8 mouse cellular contexts compared by ENCODE assay signal in genomic region chr2:35677855-35678254, GRCm38 (mm10).
A peak's percentile ranks its signal among the peaks of the same experiment; 100 is the strongest.
DNase-seq lines count a peak whose midpoint lies in the region; ATAC-seq and TF ChIP-seq lines count a peak whose summit lies in the region.

No protein-coding gene starts in this region.

- H3K4me2 ChIP-seq in embryonic facial prominence, embryonic 11.5 days (ENCODE audit: low read depth, low read length) = no peak overlapping the region
- no peak overlapping the region for H3K4me2 ChIP-seq in hindbrain, embryonic 14.5 days (replicated peaks)
- no peak overlapping the region for H3K4me2 ChIP-seq in midbrain, postnatal 0 days (ENCODE audit: low read depth, low read length, poor library complexity, severe bottlenecking)

- H3K36me3 ChIP-seq in embryonic facial prominence, embryonic 11.5 days (replicated peaks; ENCODE audit: control insufficient read depth, insufficient read depth, low read depth, low read length) = no peaks in the 10 kb centered on the region
- H3K36me3 ChIP-seq in hindbrain, embryonic 14.5 days (replicated peaks; ENCODE audit: control insufficient read depth, insufficient read depth) = no peaks in the 10 kb centered on the region
- no peaks in the 10 kb centered on the region for H3K36me3 ChIP-seq in midbrain, postnatal 0 days (ENCODE audit: insufficient read depth, low read length)

- TF ChIP-seq CTCF in midbrain, postnatal 0 days (IDR thresholded peaks at IDR 0.05) = no peak

- peak overlapping the region; percentile 70 for H3K27ac ChIP-seq in embryonic facial prominence, embryonic 11.5 days (replicated peaks; ENCODE audit: low read depth, low read length)
- peak overlapping the region; percentile 75 for H3K27ac ChIP-seq in hindbrain, embryonic 14.5 days
- peak overlapping the region; percentile 83 for H3K27ac ChIP-seq in midbrain, postnatal 0 days (ENCODE audit: low read depth, low read length)

- no peak overlapping the region for H3K9ac ChIP-seq in embryonic facial prominence, embryonic 11.5 days (replicated peaks; ENCODE audit: low read length)
- peak overlapping the region; percentile 28; the same call in 1 of the 2 replicates for H3K9ac ChIP-seq in hindbrain, embryonic 14.5 days
- peak overlapping the region; percentile 33; the same call in 1 of the 2 replicates for H3K9ac ChIP-seq in midbrain, postnatal 0 days (replicated peaks; ENCODE audit: low read length, poor library complexity, severe bottlenecking)

- peaks cover 38% of the 10 kb centered on the region for H3K4me1 ChIP-seq in embryonic facial prominence, embryonic 11.5 days (ENCODE audit: control insufficient read depth, insufficient read depth, low read length)
- H3K4me1 ChIP-seq in hindbrain, embryonic 14.5 days (replicated peaks; ENCODE audit: control insufficient read depth, insufficient read depth, low read length) = peaks cover 72% of the 10 kb centered on the region
- H3K4me1 ChIP-seq in midbrain, postnatal 0 days (ENCODE audit: insufficient read depth, low read length) = peaks cover 39% of the 10 kb centered on the region

- no peaks in the 10 kb centered on the region for H3K27me3 ChIP-seq in embryonic facial prominence, embryonic 11.5 days (ENCODE audit: control insufficient read depth, insufficient read depth, low read length)
- no peaks in the 10 kb centered on the region for H3K27me3 ChIP-seq in hindbrain, embryonic 14.5 days (ENCODE audit: control insufficient read depth, insufficient read depth, low read length)
- no peaks in the 10 kb centered on the region for H3K27me3 ChIP-seq in midbrain, postnatal 0 days (ENCODE audit: insufficient read depth, low read length)

- DNase-seq in gastrocnemius, postnatal 10 days = peak; percentile 45
- no peak for DNase-seq in gastrocnemius, adult 18-20 months (ENCODE audit: low spot score)
- peak; percentile 44 for DNase-seq in MN1 (ENCODE audit: low spot score)
- DNase-seq in embryonic facial prominence, embryonic 11.5 days (ENCODE audit: low spot score) = peak; percentile 43
- peak; percentile 60 for DNase-seq in hindbrain, embryonic 14.5 days (ENCODE audit: low spot score)
- DNase-seq in midbrain, postnatal 0 days (ENCODE audit: low spot score) = peak; percentile 87
- DNase-seq in spleen, adult 12 weeks (ENCODE audit: low spot score) = no peak
- no peak for DNase-seq in thymus, postnatal 10 days (ENCODE audit: low spot score in 2 of 2)

- no peak overlapping the region for H3K4me3 ChIP-seq in embryonic facial prominence, embryonic 11.5 days (ENCODE audit: low read depth, low read length)
- no peak overlapping the region for H3K4me3 ChIP-seq in hindbrain, embryonic 14.5 days (replicated peaks; ENCODE audit: low read length)
- no peak overlapping the region for H3K4me3 ChIP-seq in midbrain, postnatal 0 days (ENCODE audit: low read depth, low read length)

- H3K9me3 ChIP-seq in embryonic facial prominence, embryonic 11.5 days (replicated peaks; ENCODE audit: control insufficient read depth, low read length) = no peaks in the 10 kb centered on the region
- H3K9me3 ChIP-seq in hindbrain, embryonic 14.5 days (ENCODE audit: control insufficient read depth, low read length) = no peaks in the 10 kb centered on the region
- H3K9me3 ChIP-seq in midbrain, postnatal 0 days (ENCODE audit: low read length) = no peaks in the 10 kb centered on the region

- 17% methylated on average over 8 of the region's 8 CpGs for WGBS in embryonic facial prominence, embryonic 11.5 days
- WGBS in hindbrain, embryonic 14.5 days = 7% methylated on average over 8 of the region's 8 CpGs
- WGBS in midbrain, postnatal 0 days = 11% methylated on average over 8 of the region's 8 CpGs

- peak; percentile 51 for ATAC-seq in embryonic facial prominence, embryonic 11.5 days (replicated peaks; ENCODE audit: insufficient number of reproducible peaks, low FRiP score, low TSS enrichment, low read depth)
- peak; percentile 61 for ATAC-seq in hindbrain, embryonic 14.5 days (ENCODE audit: low FRiP score)
- ATAC-seq in midbrain, postnatal 0 days (ENCODE audit: low FRiP score) = peak; percentile 86

Comparison
In these comparisons a context has a peak if more than half of its experiments do, and no peak if none do; other contexts are left out.
1. DNase-seq: peak in gastrocnemius, postnatal 10 days (single experiment), MN1 (single experiment), embryonic facial prominence, embryonic 11.5 days (single experiment), hindbrain, embryonic 14.5 days (single experiment) and midbrain, postnatal 0 days (single experiment); none in gastrocnemius, adult 18-20 months (single experiment), spleen, adult 12 weeks (single experiment) and thymus, postnatal 10 days (0 of 2).
2. Peak in every context shown above with its lines, with median percentiles within 50 percentile points of each other: ATAC-seq and H3K27ac ChIP-seq.